Mouse (Mus musculus) lung, embryonic 16.5 days (tissue): ENCODE measurements at regions not wholly inside any gene's neighbourhood (a gene's known extent, or its start where the extent isn't known, plus 50 kb on each side); places are given as distances from the start of the nearest gene placed in this dataset.

Source experiments
- ATAC-seq: fragments of 200-750 bp; cut with Nextera tagmentation; 2 replicates; pipeline ENCODE4 v1.8.0; 2017; ENCODE audit warnings: low read depth, mild to moderate bottlenecking, moderate library complexity
- H3K27ac ChIP-seq: fragments of 300-500 bp; sonication (generic); 2 replicates; pipeline ENCODE4 v1.5.1; 2014; ENCODE audit warnings: mild to moderate bottlenecking, control low read depth, low read length
- H3K27me3 ChIP-seq: fragments of 300-500 bp; sonication (generic); 2 replicates; pipeline ENCODE4 v1.6.1; 2014; ENCODE audit warnings: low read depth, low read length, mixed read lengths; ENCODE audit not compliant: control insufficient read depth, insufficient read depth
- H3K36me3 ChIP-seq: fragments of 300-500 bp; sonication (generic); 2 replicates; pipeline ENCODE4 v1.6.1; 2014; ENCODE audit warnings: low read length; ENCODE audit not compliant: control insufficient read depth, insufficient read depth
- H3K4me1 ChIP-seq: fragments of 300-500 bp; sonication (generic); replicated peaks from 2 replicates; pipeline ENCODE4 v1.6.1; 2014; ENCODE audit warnings: low read length, mixed read lengths; ENCODE audit not compliant: control insufficient read depth, insufficient read depth
- H3K4me2 ChIP-seq: fragments of 300-500 bp; sonication (generic); 2 replicates; pipeline ENCODE4 v1.6.1; 2014; ENCODE audit warnings: low read depth, low read length, control low read depth
- H3K4me3 ChIP-seq: fragments of 300-500 bp; sonication (generic); 2 replicates; pipeline ENCODE4 v1.5.1; 2014; ENCODE audit warnings: mild to moderate bottlenecking, low read length, control low read depth
- H3K9ac ChIP-seq: fragments of 300-500 bp; sonication (generic); 2 replicates; pipeline ENCODE4 v1.6.1; 2014; ENCODE audit warnings: low read length, control low read depth
- H3K9me3 ChIP-seq: fragments of 300-500 bp; sonication (generic); 2 replicates; pipeline ENCODE4 v1.6.1; 2016; ENCODE audit warnings: low read length; ENCODE audit not compliant: control insufficient read depth
- WGBS: fragments of 180-500 bp; shearing (Covaris S2); extraction: QIAGEN DNeasy Blood & Tissue Kit; methylation state at CpG from one replicate; pipeline ENCODE4 v1.1.7; 2014; 5-methylcytosine and 5-hydroxymethylcytosine counted together

- Histone ChIP-seq H3K9ac (no peak overlapping the region), H3K27ac (no peak overlapping the region), H3K9me3 (no peaks in the 10 kb centered on the region), H3K4me1 (peaks cover 11% of the 10 kb centered on the region), H3K4me2 (no peak overlapping the region), H3K27me3 (no peaks in the 10 kb centered on the region), H3K36me3 (no peaks in the 10 kb centered on the region), H3K4me3 (no peak overlapping the region)
- no peak for ATAC-seq
- 87% methylated on average over 4 of the region's 4 CpGs for WGBS
Observed at GRCm38 (mm10) chr2:92740776-92741295, 141.3 kb downstream of the Chst1 start.

- H3K9me3 ChIP-seq: no peaks in the 10 kb centered on the region
- H3K4me1 ChIP-seq: peaks cover 11% of the 10 kb centered on the region
- peak overlapping the region; percentile 69 for H3K27ac ChIP-seq
- no peak overlapping the region for H3K4me3 ChIP-seq
- peak; percentile 94 for ATAC-seq
- H3K27me3 ChIP-seq: no peaks in the 10 kb centered on the region
- WGBS: 14% methylated on average over 5 of the region's 5 CpGs
- peak overlapping the region; percentile 16; the same call in 1 of the 2 replicates for H3K4me2 ChIP-seq
- H3K36me3 ChIP-seq: no peaks in the 10 kb centered on the region
- no peak overlapping the region for H3K9ac ChIP-seq
Observed at GRCm38 (mm10) chr2:92742025-92742424, 142.5 kb downstream of the Chst1 start.

DNA sequence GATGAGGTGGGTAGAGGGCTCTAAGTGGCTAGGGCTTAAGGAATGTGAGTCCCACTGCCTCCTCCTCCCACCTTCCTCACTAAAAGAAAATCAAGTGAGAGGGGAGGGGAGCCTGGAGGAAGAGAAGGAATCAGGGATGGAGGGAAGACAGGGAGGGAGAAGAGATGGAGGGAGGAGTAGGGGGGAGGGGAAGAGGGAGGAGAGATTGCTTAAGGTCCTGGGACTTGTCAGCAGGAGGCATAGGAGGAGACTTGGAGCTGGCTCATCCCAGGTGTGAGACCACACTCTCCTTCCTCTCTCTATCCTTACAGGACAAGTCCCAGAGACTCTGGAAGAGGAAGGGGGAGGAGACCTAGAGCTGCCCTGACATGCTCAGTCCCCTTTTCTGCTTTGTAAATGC is 143.2 kb downstream of the Chst1 start:
- Histone ChIP-seq H3K9me3 (no peaks in the 10 kb centered on the region), H3K4me3 (no peak overlapping the region), H3K27ac (peak overlapping the region; percentile 69), H3K4me2 (peak overlapping the region; percentile 16; the same call in 1 of the 2 replicates), H3K9ac (no peak overlapping the region), H3K27me3 (no peaks in the 10 kb centered on the region), H3K36me3 (no peaks in the 10 kb centered on the region), H3K4me1 (peaks cover 13% of the 10 kb centered on the region)
- no peak for ATAC-seq

GRCm38 (mm10) chr2:92743152-92743551 is 143.6 kb downstream of the Chst1 start:
- H3K9ac ChIP-seq: no peak overlapping the region
- H3K27ac ChIP-seq: no peak overlapping the region
- no peak overlapping the region for H3K4me3 ChIP-seq
- 27% methylated on average over 5 of the region's 5 CpGs for WGBS
- no peaks in the 10 kb centered on the region for H3K36me3 ChIP-seq
- peaks cover 13% of the 10 kb centered on the region for H3K4me1 ChIP-seq
- no peaks in the 10 kb centered on the region for H3K9me3 ChIP-seq
- H3K27me3 ChIP-seq: no peaks in the 10 kb centered on the region
- ATAC-seq: no peak
- no peak overlapping the region for H3K4me2 ChIP-seq

GRCm38 (mm10) chr2:92743911-92744310 is 144.4 kb downstream of the Chst1 start:
- Histone ChIP-seq H3K27ac (no peak overlapping the region), H3K36me3 (no peaks in the 10 kb centered on the region), H3K9ac (no peak overlapping the region), H3K9me3 (no peaks in the 10 kb centered on the region), H3K27me3 (no peaks in the 10 kb centered on the region), H3K4me3 (no peak overlapping the region), H3K4me2 (no peak overlapping the region), H3K4me1 (peaks cover 13% of the 10 kb centered on the region)
- ATAC-seq: no peak
- 68% methylated on average over 5 of the region's 5 CpGs for WGBS

DNA sequence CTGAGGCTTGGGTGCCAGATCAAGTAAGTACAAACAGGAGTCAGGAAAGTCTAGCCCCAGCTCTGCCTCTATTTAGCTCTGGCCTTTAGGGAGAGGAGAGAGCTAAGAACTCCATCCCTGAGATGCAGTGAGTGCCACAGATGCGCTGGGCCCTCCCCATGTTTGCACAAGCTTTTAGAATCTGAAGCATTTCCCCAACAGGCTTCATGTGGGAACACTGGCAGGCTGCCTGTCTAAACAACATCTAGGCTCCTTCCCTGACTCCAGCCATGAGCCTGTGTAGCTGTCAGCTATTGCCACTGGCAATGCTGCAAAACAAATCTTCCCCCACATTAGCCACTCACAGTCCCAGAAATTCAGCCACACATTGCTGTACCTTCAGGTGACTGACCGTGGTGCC is 147.9 kb downstream of the Chst1 start:
- no peak overlapping the region for H3K27ac ChIP-seq
- H3K4me2 ChIP-seq: no peak overlapping the region
- H3K36me3 ChIP-seq: no peaks in the 10 kb centered on the region
- ATAC-seq: peak; percentile 63
- H3K9ac ChIP-seq: no peak overlapping the region
- no peaks in the 10 kb centered on the region for H3K9me3 ChIP-seq
- H3K27me3 ChIP-seq: no peaks in the 10 kb centered on the region
- 48% methylated on average over 2 of the region's 2 CpGs for WGBS
- no peak overlapping the region for H3K4me3 ChIP-seq
- H3K4me1 ChIP-seq: peaks cover 19% of the 10 kb centered on the region

- ATAC-seq: no peak
- H3K27ac ChIP-seq: no peak overlapping the region
- no peaks in the 10 kb centered on the region for H3K27me3 ChIP-seq
- H3K9me3 ChIP-seq: no peaks in the 10 kb centered on the region
- H3K4me2 ChIP-seq: no peak overlapping the region
- no peaks in the 10 kb centered on the region for H3K36me3 ChIP-seq
- no peak overlapping the region for H3K4me3 ChIP-seq
- peaks cover 11% of the 10 kb centered on the region for H3K4me1 ChIP-seq
- H3K9ac ChIP-seq: no peak overlapping the region
- 32% methylated on average over 4 of the region's 4 CpGs for WGBS
Observed at GRCm38 (mm10) chr2:92750116-92750515, 150.6 kb downstream of the Chst1 start.

GRCm38 (mm10) chr2:92750672-92751071 is 151.2 kb downstream of the Chst1 start:
- peak; percentile 44 for ATAC-seq
- no peak overlapping the region for H3K4me3 ChIP-seq
- no peak overlapping the region for H3K9ac ChIP-seq
- no peak overlapping the region for H3K27ac ChIP-seq
- H3K4me2 ChIP-seq: no peak overlapping the region
- no peaks in the 10 kb centered on the region for H3K36me3 ChIP-seq
- H3K27me3 ChIP-seq: no peaks in the 10 kb centered on the region
- 24% methylated on average over 4 of the region's 4 CpGs for WGBS
- H3K4me1 ChIP-seq: peaks cover 11% of the 10 kb centered on the region
- no peaks in the 10 kb centered on the region for H3K9me3 ChIP-seq

- ATAC-seq: no peak
Observed at GRCm38 (mm10) chr2:92751256-92751655, 151.7 kb downstream of the Chst1 start.

GRCm38 (mm10) chr2:92752156-92752555 is 152.6 kb downstream of the Chst1 start:
- no peak overlapping the region for H3K4me3 ChIP-seq
- H3K27ac ChIP-seq: no peak overlapping the region
- ATAC-seq: no peak
- no peaks in the 10 kb centered on the region for H3K36me3 ChIP-seq
- H3K9ac ChIP-seq: no peak overlapping the region
- no peaks in the 10 kb centered on the region for H3K9me3 ChIP-seq
- WGBS: 68% methylated on average over 3 of the region's 3 CpGs
- H3K4me2 ChIP-seq: no peak overlapping the region
- H3K27me3 ChIP-seq: no peaks in the 10 kb centered on the region
- peaks cover 11% of the 10 kb centered on the region for H3K4me1 ChIP-seq

More at GRCm38 (mm10) chr2:92751256-92751655, 151.7 kb downstream of the Chst1 start:
- Histone ChIP-seq H3K27ac (no peak overlapping the region; the same call in 1 of the 2 replicates), H3K4me2 (no peak overlapping the region), H3K9ac (no peak overlapping the region), H3K4me3 (no peak overlapping the region), H3K4me1 (peaks cover 11% of the 10 kb centered on the region), H3K27me3 (no peaks in the 10 kb centered on the region), H3K36me3 (no peaks in the 10 kb centered on the region), H3K9me3 (no peaks in the 10 kb centered on the region)
- WGBS: 16% methylated on average over 8 of the region's 8 CpGs
